Mouse (Mus musculus) megakaryocyte, embryonic 14.5 days (primary cell): ENCODE measurements around the gene Glcci1. TPM values are rescaled to one million over a fixed set of nuclear protein-coding genes. Genes with fewer than 3 reads are reported as not detected.

Experiments
- H3K27me3 ChIP-seq: replicated peaks from 2 replicates; pipeline ENCODE3; 2012; ENCODE audit warnings: inconsistent platforms
- H3K36me3 ChIP-seq: replicated peaks from 2 replicates; pipeline ENCODE3; 2012; ENCODE audit warnings: low read length, inconsistent platforms, mixed read lengths
- H3K4me1 ChIP-seq: 2 replicates; pipeline ENCODE4 v1.6.1; 2012; ENCODE audit warnings: inconsistent platforms
- H3K4me3 ChIP-seq: replicated peaks from 2 replicates; pipeline ENCODE3; 2012; ENCODE audit warnings: moderate library complexity, mild to moderate bottlenecking, inconsistent platforms
- H3K9me3 ChIP-seq: 2 replicates; pipeline ENCODE4 v1.6.1; 2012; ENCODE audit warnings: inconsistent platforms
- FLI1 ChIP-seq: IDR thresholded peaks from 2 replicates; pipeline ENCODE4 v1.6.1; 2012; ENCODE audit warnings: low read length, inconsistent platforms, mixed read lengths
- GATA1 ChIP-seq: IDR thresholded peaks from 3 replicates; pipeline ENCODE4 v1.6.1; 2012; ENCODE audit warnings: mixed read lengths, low read length, inconsistent platforms, borderline replicate concordance
- polyA plus RNA-seq: library from polyadenylated mRNA; stranded (reverse); fragments of >175 nt; gene quantifications from 2 replicates; pipeline ENCODE4 v1.2.3, GENCODE M21; 2012; ENCODE audit warnings: low replicate concordance; ENCODE audit not compliant: insufficient read depth

Gene Glcci1
- polyA plus RNA-seq, 1 experiment, result 0.16 TPM

DNA sequence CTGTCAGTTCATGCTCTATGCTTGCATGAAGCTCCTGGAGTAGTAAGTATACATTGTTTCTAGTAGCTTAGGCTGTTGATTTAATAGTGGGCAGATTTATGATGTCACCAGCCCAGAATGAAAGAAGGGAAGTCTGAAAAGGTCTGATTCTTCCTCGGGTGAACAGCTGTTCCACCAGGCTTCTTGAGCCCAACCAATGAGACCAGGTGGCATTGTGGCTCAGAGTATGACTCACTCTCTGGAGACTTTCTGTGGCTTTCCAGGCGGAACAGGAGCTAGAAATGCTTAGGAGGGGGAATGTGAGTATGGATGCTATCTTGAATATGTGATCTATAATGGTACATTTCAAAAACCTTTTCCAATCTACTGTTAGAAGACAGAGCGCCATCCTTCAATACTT is 113.6 kb downstream of the Glcci1 start:
- no peak for TF ChIP-seq GATA1
- no peak for TF ChIP-seq FLI1

DNA sequence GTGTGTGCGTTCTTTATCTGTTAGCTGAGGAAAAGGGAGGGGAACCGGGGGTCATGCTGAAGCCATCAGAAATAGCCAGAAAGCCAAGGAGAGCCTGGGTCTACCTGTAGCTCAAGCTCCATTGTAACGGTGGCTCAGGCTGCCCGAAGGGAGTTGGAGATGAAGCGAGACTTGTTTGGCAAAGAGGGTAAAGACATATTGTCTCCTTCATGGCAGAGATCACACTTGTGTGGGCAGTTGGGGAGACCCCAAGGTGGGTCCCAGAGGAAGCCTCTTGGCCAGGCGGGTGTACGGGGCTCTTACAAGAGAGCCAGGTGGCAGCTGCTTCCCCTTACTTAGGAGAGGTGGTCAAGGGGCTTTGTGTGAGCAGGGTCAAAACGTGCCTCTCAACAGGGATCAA is 118.8 kb downstream of the Glcci1 start:
- Histone ChIP-seq H3K4me1 (peaks cover 22% of the 10 kb centered on the region), H3K36me3 (peaks cover 31% of the 10 kb centered on the region), H3K9me3 (no peaks in the 10 kb centered on the region), H3K27me3 (no peaks in the 10 kb centered on the region), H3K4me3 (no peak overlapping the region)
- TF ChIP-seq FLI1 (no peak), GATA1 (no peak)

More for the DNA sequence above, 113.6 kb downstream of the Glcci1 start:
- Histone ChIP-seq H3K36me3 (peaks cover 2% of the 10 kb centered on the region), H3K27me3 (no peaks in the 10 kb centered on the region), H3K9me3 (peaks cover 6% of the 10 kb centered on the region; the same call in 1 of the 2 replicates), H3K4me1 (peaks cover 26% of the 10 kb centered on the region), H3K4me3 (no peak overlapping the region)

DNA sequence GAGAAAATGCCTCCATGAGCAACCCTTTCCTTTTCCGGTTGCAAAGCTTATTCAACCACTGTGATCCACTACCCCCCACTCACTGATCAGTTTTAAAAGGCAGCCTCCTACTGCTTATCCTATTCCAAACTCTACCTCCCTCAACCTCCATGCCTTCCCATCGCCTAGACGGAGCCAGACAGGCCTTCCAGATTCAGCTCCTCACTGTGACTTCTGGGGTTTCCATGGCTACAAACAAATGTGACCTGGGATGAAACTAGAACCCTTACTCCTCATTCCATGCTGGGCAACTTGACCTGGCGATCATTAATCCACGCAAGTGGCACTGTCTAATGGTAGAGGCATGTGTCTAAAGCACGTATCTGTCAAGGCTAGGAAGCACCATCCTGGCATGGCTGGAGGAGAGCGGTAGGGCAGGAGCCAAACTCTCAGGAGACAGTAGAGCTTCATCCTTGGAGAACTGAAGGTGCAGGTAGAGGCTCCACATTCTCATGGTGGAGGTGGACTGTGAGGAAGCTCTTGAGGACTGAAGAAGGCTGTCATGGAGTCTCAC is 119.4 kb downstream of the Glcci1 start:
- Histone ChIP-seq H3K9me3 (no peaks in the 10 kb centered on the region), H3K4me1 (peaks cover 22% of the 10 kb centered on the region), H3K36me3 (peaks cover 31% of the 10 kb centered on the region), H3K27me3 (no peaks in the 10 kb centered on the region), H3K4me3 (no peak overlapping the region)
- TF ChIP-seq FLI1, result no peak
- no peak for TF ChIP-seq GATA1

DNA sequence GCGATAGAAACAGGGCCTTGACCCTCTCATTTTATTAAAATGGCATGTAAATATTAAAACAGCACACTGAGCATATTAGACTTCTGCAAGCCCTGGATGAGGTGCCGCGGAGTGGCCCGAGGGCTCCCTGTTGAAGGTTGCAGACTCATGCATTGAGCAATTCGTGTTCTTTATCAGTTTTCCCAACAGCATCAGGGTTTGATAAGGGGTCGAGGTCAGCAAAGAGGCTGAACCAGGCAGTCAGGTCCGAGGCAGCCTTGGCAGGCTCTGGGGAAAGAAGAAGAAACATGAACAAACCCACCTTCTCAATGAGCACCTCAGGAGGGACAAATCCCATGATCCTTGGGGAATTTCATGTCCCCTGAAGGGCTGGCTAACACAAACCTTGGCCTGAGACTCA is 121.1 kb downstream of the Glcci1 start:
- Histone ChIP-seq H3K36me3 (peaks cover 35% of the 10 kb centered on the region), H3K27me3 (no peaks in the 10 kb centered on the region), H3K4me1 (peaks cover 22% of the 10 kb centered on the region), H3K9me3 (no peaks in the 10 kb centered on the region), H3K4me3 (no peak overlapping the region)
- no peak for TF ChIP-seq GATA1
- TF ChIP-seq FLI1, result no peak

DNA sequence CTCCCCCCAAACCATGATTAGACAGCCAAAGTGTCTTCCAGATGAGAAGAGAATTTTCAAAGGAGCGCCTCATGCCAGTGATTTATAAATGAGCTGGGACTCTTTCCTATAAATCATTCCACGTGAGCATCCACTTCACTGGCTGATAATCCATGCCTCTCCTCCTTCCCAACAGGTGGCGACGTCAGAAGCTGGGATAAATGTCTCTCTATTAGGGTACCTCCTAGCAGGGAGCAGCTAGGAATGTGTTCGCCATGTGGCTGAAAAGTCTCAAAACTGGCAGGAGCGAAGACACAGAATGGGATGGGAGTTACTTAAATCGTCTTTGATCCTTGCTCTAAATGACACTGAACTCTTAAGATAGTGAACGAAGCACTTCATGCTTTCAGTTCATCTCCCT is 122.0 kb downstream of the Glcci1 start:
- TF ChIP-seq FLI1 (no peak), GATA1 (no peak)
- Histone ChIP-seq H3K9me3 (no peaks in the 10 kb centered on the region), H3K27me3 (no peaks in the 10 kb centered on the region), H3K36me3 (peaks cover 37% of the 10 kb centered on the region), H3K4me1 (peaks cover 22% of the 10 kb centered on the region), H3K4me3 (no peak overlapping the region)

DNA sequence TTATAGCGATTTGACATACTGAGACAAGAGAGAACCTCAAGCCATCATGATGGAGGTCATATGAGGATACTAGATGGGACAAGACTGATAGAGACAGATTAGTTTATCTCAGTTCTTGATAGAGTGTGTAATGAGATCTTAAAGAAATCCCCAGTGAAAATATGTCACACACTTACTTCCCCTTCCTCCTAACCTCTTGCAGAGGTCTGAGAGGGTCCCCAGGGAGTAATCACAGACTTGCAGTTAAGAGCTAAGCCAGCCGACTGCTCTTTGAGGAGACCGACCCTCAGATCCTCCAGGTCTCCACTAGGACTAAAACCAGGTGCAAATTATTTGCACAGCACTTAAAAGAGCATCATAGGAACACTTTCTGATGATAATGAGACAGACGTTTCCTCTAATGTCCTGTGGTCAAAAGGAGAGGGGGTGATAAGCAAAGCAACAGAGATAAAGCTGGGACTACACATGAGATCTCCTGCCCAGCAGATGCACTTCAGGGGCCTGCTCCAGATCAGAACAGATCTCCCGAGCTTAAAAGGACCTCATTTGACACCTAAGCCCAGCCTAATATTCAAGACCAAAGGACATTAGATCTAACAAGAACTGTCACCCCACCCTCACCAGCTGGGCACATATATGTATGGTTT is 122.7 kb downstream of the Glcci1 start:
- Histone ChIP-seq H3K4me1 (peaks cover 22% of the 10 kb centered on the region), H3K36me3 (peaks cover 42% of the 10 kb centered on the region), H3K4me3 (no peak overlapping the region), H3K9me3 (no peaks in the 10 kb centered on the region), H3K27me3 (no peaks in the 10 kb centered on the region)
- TF ChIP-seq FLI1, result no peak
- TF ChIP-seq GATA1, result no peak

DNA sequence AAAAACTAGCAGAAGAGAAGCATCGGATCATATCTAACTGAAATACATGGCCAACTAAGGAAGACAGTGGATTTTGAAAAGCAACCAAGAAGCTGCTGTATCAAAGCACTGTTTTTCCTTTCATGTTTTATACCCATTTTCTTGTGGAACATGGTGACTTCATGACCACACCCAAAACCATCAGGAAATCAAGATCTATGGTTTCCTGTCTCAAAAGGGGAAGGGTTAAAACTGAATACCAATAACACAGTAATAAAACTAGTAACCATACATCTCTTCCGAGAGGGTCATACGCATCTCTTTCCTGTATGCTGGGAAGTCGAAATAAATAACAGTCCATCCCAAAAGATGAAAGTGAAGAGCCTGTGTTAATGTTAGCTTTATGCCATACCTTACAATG is 123.3 kb downstream of the Glcci1 start:
- TF ChIP-seq FLI1 (no peak), GATA1 (no peak)

DNA sequence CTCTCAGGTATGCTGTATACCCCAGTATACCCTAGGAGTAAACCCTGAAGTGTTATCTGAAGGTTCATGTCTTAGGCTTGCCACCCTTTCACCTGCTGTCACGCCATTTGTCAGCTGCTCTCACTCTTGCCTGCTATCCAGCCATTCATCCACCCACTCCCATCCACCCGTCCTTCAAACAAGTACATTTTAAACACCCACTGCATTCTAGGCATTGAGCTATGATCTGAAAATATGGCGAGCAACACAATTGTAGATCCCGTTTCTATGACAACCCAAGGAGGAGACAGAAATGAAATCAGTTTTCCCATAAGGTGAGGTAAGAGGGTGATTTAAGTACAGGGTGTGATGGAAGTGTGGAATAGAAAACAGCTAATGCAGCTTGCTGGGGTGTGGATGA is 128.7 kb downstream of the Glcci1 start:
- no peaks in the 10 kb centered on the region for H3K27me3 ChIP-seq
- no peaks in the 10 kb centered on the region for H3K9me3 ChIP-seq
- peaks cover 40% of the 10 kb centered on the region for H3K4me1 ChIP-seq
- H3K4me3 ChIP-seq, result no peak overlapping the region
- peaks cover 47% of the 10 kb centered on the region for H3K36me3 ChIP-seq
- TF ChIP-seq FLI1 (no peak), GATA1 (no peak)

More for the DNA sequence above, 123.3 kb downstream of the Glcci1 start:
- H3K4me3 ChIP-seq, result no peak overlapping the region
- peaks cover 48% of the 10 kb centered on the region for H3K36me3 ChIP-seq
- no peaks in the 10 kb centered on the region for H3K27me3 ChIP-seq
- H3K9me3 ChIP-seq, result no peaks in the 10 kb centered on the region
- H3K4me1 ChIP-seq, result peaks cover 22% of the 10 kb centered on the region

DNA sequence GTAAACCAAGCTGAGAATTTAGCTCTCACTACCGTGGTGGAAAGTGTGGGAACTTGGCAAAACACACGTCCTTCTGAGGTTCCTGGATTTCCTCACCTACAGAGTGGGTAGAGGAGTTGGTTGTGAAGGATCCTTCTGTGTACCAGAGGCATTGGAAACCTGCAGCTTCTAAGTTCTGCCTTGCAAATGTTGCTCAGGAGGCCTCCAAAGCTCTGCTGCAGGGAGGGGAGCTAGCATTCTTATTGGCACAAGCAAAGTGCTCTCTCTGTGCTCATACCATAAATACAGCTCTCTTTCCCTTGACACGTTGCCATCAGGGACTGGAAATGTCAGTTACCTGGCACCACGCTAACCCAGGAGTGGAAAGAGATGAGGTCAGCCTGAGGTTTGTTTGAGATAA is 129.5 kb downstream of the Glcci1 start:
- Histone ChIP-seq H3K27me3 (no peaks in the 10 kb centered on the region), H3K4me1 (peaks cover 40% of the 10 kb centered on the region), H3K9me3 (no peaks in the 10 kb centered on the region), H3K36me3 (peaks cover 48% of the 10 kb centered on the region), H3K4me3 (no peak overlapping the region)
- TF ChIP-seq FLI1 (no peak), GATA1 (no peak)

DNA sequence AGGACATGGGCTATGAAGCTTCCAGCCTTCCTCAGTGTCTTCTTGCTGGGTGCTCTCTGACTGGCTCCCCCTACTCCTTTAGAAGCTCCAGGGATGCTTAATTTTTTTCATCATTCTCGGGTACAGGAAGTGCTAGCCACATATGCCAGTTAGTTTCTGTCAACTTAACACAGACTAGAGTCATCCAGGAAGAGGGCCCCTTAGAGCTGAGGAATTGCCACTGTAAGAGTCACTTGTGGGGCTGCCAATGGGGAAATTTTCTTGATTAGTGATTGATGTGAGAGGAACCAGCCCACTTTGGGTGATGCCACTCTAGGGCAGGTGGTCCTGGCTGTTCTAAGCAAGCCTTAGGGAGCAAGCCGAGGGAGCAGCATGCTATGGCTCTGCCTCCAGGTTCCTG is 130.1 kb downstream of the Glcci1 start:
- Histone ChIP-seq H3K27me3 (no peaks in the 10 kb centered on the region), H3K36me3 (peaks cover 48% of the 10 kb centered on the region), H3K4me3 (no peak overlapping the region), H3K9me3 (no peaks in the 10 kb centered on the region), H3K4me1 (peaks cover 40% of the 10 kb centered on the region)
- TF ChIP-seq GATA1, result no peak
- no peak for TF ChIP-seq FLI1
